Mouse (Mus musculus) B cell, adult 67 days (primary cell): ENCODE measurements around the gene Afp. TPM values are rescaled to one million over a fixed set of nuclear protein-coding genes. Genes with fewer than 3 reads are reported as not detected.

Experiments
- total RNA-seq, 2 experiments: library from RNA; stranded (reverse); gene quantifications; 4 replicates each; pipeline ENCODE4 v1.2.4; 2023

The Afp gene
- total RNA-seq = 1 to 10 TPM; 4.6 to 7.2 TPM

DNA sequence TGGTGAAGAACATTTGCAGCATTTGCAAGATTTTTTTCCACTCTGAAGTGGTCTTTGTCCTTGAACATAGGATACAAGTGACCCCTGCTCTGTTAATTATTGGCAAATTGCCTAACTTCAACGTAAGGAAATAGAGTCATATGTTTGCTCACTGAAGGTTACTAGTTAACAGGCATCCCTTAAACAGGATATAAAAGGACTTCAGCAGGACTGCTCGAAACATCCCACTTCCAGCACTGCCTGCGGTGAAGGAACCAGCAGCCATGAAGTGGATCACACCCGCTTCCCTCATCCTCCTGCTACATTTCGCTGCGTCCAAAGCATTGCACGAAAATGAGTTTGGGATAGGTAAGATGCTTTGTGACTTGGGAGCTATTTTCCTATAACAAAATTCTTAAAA, at the start of gene Afp:
TSS of gene Afp (plus strand) at position 220 of the 400 bp plus-strand sequence.

DNA sequence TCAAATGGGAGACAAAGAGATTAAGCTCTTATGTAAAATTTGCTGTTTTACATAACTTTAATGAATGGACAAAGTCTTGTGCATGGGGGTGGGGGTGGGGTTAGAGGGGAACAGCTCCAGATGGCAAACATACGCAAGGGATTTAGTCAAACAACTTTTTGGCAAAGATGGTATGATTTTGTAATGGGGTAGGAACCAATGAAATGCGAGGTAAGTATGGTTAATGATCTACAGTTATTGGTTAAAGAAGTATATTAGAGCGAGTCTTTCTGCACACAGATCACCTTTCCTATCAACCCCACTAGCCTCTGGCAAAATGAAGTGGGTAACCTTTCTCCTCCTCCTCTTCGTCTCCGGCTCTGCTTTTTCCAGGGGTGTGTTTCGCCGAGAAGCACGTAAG, 29.9 kb upstream of the Afp start, which contains the start of gene Alb:
TSS of gene Alb (plus strand) at position 279 of the 400 bp plus-strand sequence.

DNA sequence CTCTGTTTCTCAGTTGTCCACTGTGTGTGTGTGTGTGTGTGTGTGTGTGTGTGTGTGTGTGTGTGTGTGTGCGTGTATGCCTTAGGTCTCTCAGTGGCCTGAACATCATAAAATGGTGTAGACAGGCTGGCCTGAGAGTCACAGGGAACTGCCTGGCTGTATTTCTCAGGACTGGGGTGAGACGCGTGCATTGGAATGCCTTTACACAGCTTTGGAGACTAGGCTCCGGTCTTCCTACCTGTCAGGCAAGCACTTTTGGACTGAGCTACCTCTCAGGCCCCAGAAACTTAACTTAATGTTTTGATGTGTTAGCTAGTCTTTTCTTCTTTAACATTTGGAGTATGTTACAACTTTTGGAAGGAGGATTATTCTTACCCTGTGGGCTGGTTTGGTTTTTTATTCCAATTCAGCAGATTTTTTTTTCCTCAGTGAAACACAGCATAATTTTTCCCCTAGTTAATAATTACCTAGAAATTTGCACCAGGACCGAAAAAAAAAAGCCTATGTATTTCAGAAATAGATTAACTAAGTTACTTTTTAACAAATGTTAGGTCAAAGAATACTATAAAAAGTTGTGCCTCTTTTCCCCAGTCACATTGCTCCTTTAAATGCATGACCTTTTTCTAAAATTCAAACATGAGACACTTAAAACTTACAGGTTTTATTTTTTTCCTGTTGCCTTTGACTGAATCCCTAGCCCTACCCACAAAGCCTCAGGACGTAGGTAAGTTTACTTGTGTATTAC, 28.0 kb downstream of the Afp start, which contains the start of gene Afm:
TSS of gene Afm (plus strand) at position 577 of the 745 bp plus-strand sequence.

Other genes starting within 250 kb of the Afp start
- gene Ankrd17, start 124.2 kb upstream of the Afp start, total RNA-seq = 100 to 1,000 TPM; 157 to 159 TPM
- 1 to 10 TPM; 3.4 to 5.3 TPM for gene Gm9958, start 123.5 kb upstream of the Afp start, total RNA-seq
- not detected for gene Alb, start 29.8 kb upstream of the Afp start, total RNA-seq
- not detected for gene Afm, start 28.2 kb downstream of the Afp start, total RNA-seq
- gene 5830473C10Rik, start 70.4 kb downstream of the Afp start, total RNA-seq = not detected
- 1 to 10 TPM; 2.6 to 5.3 TPM for gene Rassf6, start 149.9 kb downstream of the Afp start, total RNA-seq